Mouse (Mus musculus) stomach, embryonic 15.5 days (tissue): Measurements from ENCODE around the gene Bcl2a1b. TPM values are rescaled to one million over a fixed set of nuclear protein-coding genes. Genes with fewer than 3 reads are reported as not detected.
"Not testable (repeated sequence)": the region's sequence is repeated elsewhere in the genome, so short reads cannot be mapped to it uniquely, and the experiment has no call there.

Experiments
- ATAC-seq: fragments of 200-750 bp; cut with Nextera tagmentation; 2 replicates; pipeline ENCODE4 v1.8.0; 2017; ENCODE audit warnings: low read depth, moderate number of reproducible peaks, moderate TSS enrichment; ENCODE audit not compliant: insufficient read depth, low FRiP score
- H3K27ac ChIP-seq: fragments of 300-500 bp; sonication (generic); 2 replicates; pipeline ENCODE4 v1.5.1; 2015; ENCODE audit warnings: mild to moderate bottlenecking, inconsistent platforms
- H3K27me3 ChIP-seq: fragments of 300-500 bp; sonication (generic); replicated peaks from 2 replicates; pipeline ENCODE4 v1.6.1; 2015; ENCODE audit warnings: inconsistent platforms
- H3K36me3 ChIP-seq: fragments of 300-500 bp; sonication (generic); 2 replicates; pipeline ENCODE4 v1.6.1; 2015; ENCODE audit warnings: inconsistent platforms
- H3K4me1 ChIP-seq: fragments of 300-500 bp; sonication (generic); 2 replicates; pipeline ENCODE4 v1.6.1; 2015; ENCODE audit warnings: inconsistent platforms
- H3K4me2 ChIP-seq: fragments of 300-500 bp; sonication (generic); 2 replicates; pipeline ENCODE4 v1.6.1; 2015; ENCODE audit warnings: mild to moderate bottlenecking, inconsistent platforms
- H3K4me3 ChIP-seq: fragments of 300-500 bp; sonication (generic); replicated peaks from 2 replicates; pipeline ENCODE4 v1.5.1; 2015; ENCODE audit warnings: inconsistent platforms
- H3K9ac ChIP-seq: fragments of 300-500 bp; sonication (generic); 2 replicates; pipeline ENCODE4 v1.6.1; 2015; ENCODE audit warnings: inconsistent platforms
- H3K9me3 ChIP-seq: fragments of 300-500 bp; sonication (generic); 2 replicates; pipeline ENCODE4 v1.6.1; 2016; ENCODE audit warnings: inconsistent platforms
- WGBS: fragments of 180-500 bp; shearing (Covaris S2); methylation state at CpG from one replicate; pipeline ENCODE4 v1.1.7; 2015; 5-methylcytosine and 5-hydroxymethylcytosine counted together
- polyA plus RNA-seq: library from polyadenylated mRNA; unstranded; fragments of >200 nt; fragmentation: Nextera tagmentation; extraction: Ambion mirVana; gene quantifications from 2 replicates; pipeline ENCODE4 v1.2.1, GENCODE M21; 2015

The Bcl2a1b gene
- polyA plus RNA-seq, 1 experiment from 2014 or later = 4.7 TPM

- not testable (repeated sequence) for H3K4me2 ChIP-seq, H3K27ac ChIP-seq, H3K9ac ChIP-seq, H3K4me3 ChIP-seq, H3K27me3 ChIP-seq, H3K9me3 ChIP-seq, H3K36me3 ChIP-seq, H3K4me1 ChIP-seq, ATAC-seq
- 43% methylated on average over 1 of the region's 1 CpGs for WGBS
Observed at GRCm38 (mm10) chr9:89212428-89212827, 13.4 kb downstream of the Bcl2a1b start.

- not testable (repeated sequence) for H3K36me3 ChIP-seq, H3K4me1 ChIP-seq, H3K27ac ChIP-seq, H3K9me3 ChIP-seq, H3K4me3 ChIP-seq, H3K9ac ChIP-seq, H3K4me2 ChIP-seq, H3K27me3 ChIP-seq, ATAC-seq
- WGBS = 90% methylated on average over 4 of the region's 4 CpGs
Observed at GRCm38 (mm10) chr9:89218174-89218573, 19.2 kb downstream of the Bcl2a1b start.

DNA sequence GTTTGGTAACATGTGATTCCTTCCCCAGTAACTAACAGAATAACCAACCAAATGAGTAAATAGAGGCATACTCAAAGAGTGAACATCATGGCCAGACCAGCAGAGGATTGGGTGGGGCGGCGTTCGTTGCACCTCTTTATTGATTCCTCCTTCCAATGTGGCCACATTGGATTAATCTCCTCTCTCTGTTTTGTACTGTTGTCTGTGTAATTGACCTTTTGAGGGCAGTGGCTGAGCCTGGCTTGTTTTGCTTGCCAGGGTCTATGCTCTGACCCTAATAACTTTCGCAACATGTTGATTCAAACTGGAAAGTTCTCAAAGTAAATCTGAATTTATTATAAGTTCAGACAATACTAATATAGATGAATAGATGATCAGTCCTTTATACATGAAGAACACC lies 20.7 kb downstream of the Bcl2a1b start:
- not testable (repeated sequence) for H3K27ac ChIP-seq, H3K27me3 ChIP-seq, H3K9me3 ChIP-seq, H3K4me1 ChIP-seq, H3K36me3 ChIP-seq, H3K9ac ChIP-seq, H3K4me3 ChIP-seq, ATAC-seq, H3K4me2 ChIP-seq
- 94% methylated on average over 4 of the region's 4 CpGs for WGBS

GRCm38 (mm10) chr9:89220704-89221287 lies 21.8 kb downstream of the Bcl2a1b start:
- WGBS = 65% methylated on average over 6 of the region's 6 CpGs

GRCm38 (mm10) chr9:89226071-89226470 lies 27.1 kb downstream of the Bcl2a1b start:
- Histone ChIP-seq H3K36me3 (no peaks in the 10 kb centered on the region), H3K9me3 (no peaks in the 10 kb centered on the region), H3K4me2 (no peak overlapping the region), H3K9ac (no peak overlapping the region), H3K4me1 (no peaks in the 10 kb centered on the region), H3K4me3 (no peak overlapping the region), H3K27me3 (no peaks in the 10 kb centered on the region), H3K27ac (no peak overlapping the region)
- no peak for ATAC-seq
- 44% methylated on average over 4 of the region's 4 CpGs for WGBS

More at GRCm38 (mm10) chr9:89220704-89221287, 21.8 kb downstream of the Bcl2a1b start:
- ATAC-seq, H3K9me3 ChIP-seq, H3K4me2 ChIP-seq, H3K4me3 ChIP-seq, H3K36me3 ChIP-seq, H3K4me1 ChIP-seq, H3K27ac ChIP-seq, H3K27me3 ChIP-seq, H3K9ac ChIP-seq: not testable (repeated sequence)

GRCm38 (mm10) chr9:89228122-89228521 lies 29.1 kb downstream of the Bcl2a1b start:
- Histone ChIP-seq H3K27me3 (no peaks in the 10 kb centered on the region), H3K9ac (no peak overlapping the region), H3K4me1 (no peaks in the 10 kb centered on the region), H3K27ac (no peak overlapping the region), H3K4me2 (no peak overlapping the region), H3K9me3 (no peaks in the 10 kb centered on the region), H3K4me3 (no peak overlapping the region), H3K36me3 (no peaks in the 10 kb centered on the region)
- ATAC-seq = no peak
- WGBS = 88% methylated on average over 7 of the region's 7 CpGs

DNA sequence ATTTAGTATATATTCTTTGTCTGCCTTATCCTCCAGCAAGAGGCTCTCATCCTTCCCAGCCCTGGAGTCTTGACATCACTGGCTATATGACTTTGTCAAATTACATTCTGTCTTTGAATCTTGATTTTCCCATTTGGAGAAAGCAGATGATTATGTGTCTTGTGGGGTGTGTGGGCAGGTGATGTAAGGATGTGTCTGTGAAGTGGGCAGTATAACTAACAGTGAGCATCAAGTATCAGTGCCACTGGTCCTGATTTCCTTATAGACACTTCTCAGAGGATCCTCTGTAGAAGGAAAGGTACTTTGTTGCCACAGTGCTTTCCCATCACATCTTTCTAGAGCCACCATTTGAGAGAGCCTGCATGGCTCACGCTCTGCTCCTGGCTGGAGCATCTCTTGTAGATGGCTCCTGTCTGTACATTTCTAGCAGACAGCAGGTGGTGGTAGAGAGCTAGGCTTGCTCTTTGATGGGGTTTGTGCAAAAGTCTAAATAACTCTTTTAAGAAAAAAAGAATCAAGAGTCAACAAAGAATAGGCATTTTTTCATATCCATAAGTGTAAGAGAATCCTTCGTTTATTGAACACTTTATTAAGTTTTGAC lies 32.0 kb downstream of the Bcl2a1b start:
- WGBS = 69% methylated on average over 2 of the region's 2 CpGs
- H3K4me3 ChIP-seq, H3K27ac ChIP-seq, H3K9me3 ChIP-seq, H3K4me1 ChIP-seq, H3K27me3 ChIP-seq, ATAC-seq, H3K36me3 ChIP-seq, H3K4me2 ChIP-seq, H3K9ac ChIP-seq: not testable (repeated sequence)

DNA sequence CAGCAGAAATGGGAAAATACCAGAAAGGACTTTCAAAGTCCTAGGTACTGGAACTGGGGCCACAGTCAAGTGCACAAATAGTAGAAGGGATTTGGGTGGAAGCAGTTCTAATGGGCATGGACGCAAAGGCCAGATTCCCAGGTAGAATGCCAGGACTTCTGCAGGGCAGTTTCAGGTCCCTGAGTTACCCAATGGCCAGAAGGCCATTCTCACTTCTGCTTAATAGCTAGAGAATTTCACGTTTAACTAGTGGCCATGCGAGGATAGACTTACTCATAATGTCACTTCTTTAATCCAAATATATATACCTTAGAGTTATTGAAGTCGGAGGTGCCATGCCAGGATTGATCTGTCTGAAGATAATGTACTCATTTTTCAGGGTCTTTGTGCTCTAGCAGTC lies 38.1 kb downstream of the Bcl2a1b start:
- not testable (repeated sequence) for H3K27ac ChIP-seq, H3K4me3 ChIP-seq, H3K9ac ChIP-seq, H3K36me3 ChIP-seq, H3K4me2 ChIP-seq, H3K4me1 ChIP-seq, H3K9me3 ChIP-seq, ATAC-seq, H3K27me3 ChIP-seq
- 68% methylated on average over 4 of the region's 4 CpGs for WGBS

GRCm38 (mm10) chr9:89238976-89239505 lies 40.0 kb downstream of the Bcl2a1b start:
- not testable (repeated sequence) for H3K4me1 ChIP-seq, H3K27me3 ChIP-seq, H3K4me3 ChIP-seq, H3K4me2 ChIP-seq, H3K36me3 ChIP-seq, ATAC-seq, H3K27ac ChIP-seq, H3K9ac ChIP-seq, H3K9me3 ChIP-seq
- 63% methylated on average over 4 of the region's 5 CpGs for WGBS

GRCm38 (mm10) chr9:89240516-89241019 lies 41.6 kb downstream of the Bcl2a1b start:
- not testable (repeated sequence) for H3K36me3 ChIP-seq, H3K27ac ChIP-seq, H3K4me2 ChIP-seq, ATAC-seq, H3K4me3 ChIP-seq, H3K4me1 ChIP-seq, H3K9me3 ChIP-seq, H3K9ac ChIP-seq, H3K27me3 ChIP-seq
- 88% methylated on average over 3 of the region's 3 CpGs for WGBS

DNA sequence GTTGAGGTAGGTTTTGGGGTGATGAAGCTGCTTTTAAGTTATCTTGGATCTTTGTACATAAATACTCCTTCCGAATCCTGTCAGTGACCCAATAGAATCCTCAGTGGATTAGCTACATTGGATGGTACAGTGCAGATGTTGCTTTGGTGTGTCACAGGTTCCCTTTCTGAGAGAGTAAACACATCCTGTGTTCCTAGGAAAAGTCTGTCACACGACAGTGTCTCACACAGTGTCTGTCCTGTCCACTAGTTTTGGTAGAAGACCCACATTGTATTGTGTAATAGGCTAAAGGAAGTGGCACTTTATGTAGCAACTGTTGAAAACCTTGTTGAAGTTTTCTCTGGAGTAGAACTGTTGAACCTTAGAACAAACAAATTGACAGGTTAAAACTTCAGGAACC lies 54.4 kb downstream of the Bcl2a1b start:
- Histone ChIP-seq H3K4me3 (no peak overlapping the region), H3K36me3 (no peaks in the 10 kb centered on the region), H3K9ac (no peak overlapping the region), H3K27me3 (no peaks in the 10 kb centered on the region), H3K9me3 (no peaks in the 10 kb centered on the region), H3K4me1 (no peaks in the 10 kb centered on the region), H3K27ac (no peak overlapping the region), H3K4me2 (no peak overlapping the region)
- 69% methylated on average over 2 of the region's 2 CpGs for WGBS
- no peak for ATAC-seq

GRCm38 (mm10) chr9:89256556-89257335 lies 57.7 kb downstream of the Bcl2a1b start:
- Histone ChIP-seq H3K36me3 (no peaks in the 10 kb centered on the region), H3K4me3 (no peak overlapping the region), H3K27ac (no peak overlapping the region), H3K9ac (no peak overlapping the region), H3K27me3 (no peaks in the 10 kb centered on the region), H3K4me1 (no peaks in the 10 kb centered on the region), H3K9me3 (no peaks in the 10 kb centered on the region), H3K4me2 (no peak overlapping the region)
- no peak for ATAC-seq
- WGBS = 82% methylated on average over 12 of the region's 12 CpGs
